Mouse (Mus musculus): ENCODE measurements around the gene Cog3. TPM values are rescaled to one million over a fixed set of nuclear protein-coding genes. Genes with fewer than 3 reads are reported as not detected.
A peak's percentile ranks its signal among the peaks of the same experiment; 100 is the strongest.

Gene Cog3
- polyA plus RNA-seq, 1 experiment from 2014 or later = 14.7 TPM

DNA sequence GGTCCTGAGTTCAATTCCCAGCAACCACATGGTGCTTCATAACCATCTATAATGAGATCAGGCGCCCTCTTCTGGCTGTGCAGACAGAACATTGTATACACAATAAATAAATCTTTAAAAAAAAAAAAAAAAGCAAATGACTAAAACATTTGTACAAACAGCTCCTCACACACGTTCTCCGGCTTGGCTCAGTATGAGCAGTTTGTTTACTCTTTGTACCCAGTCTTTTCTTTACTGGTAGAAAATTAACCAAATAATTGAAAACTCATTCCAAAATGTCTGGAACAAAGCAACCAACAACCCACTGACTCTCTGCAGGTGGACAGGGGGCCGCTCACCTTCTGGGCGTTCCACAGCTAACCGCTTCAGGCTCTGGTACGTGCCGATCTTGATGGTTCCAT, 16.8 kb upstream of the Cog3 start:
- no peaks in the 10 kb centered on the region for H3K36me3 ChIP-seq (ENCODE audit: control insufficient read depth, insufficient read depth, low read length)
- H3K9me3 ChIP-seq (replicated peaks; ENCODE audit: control insufficient read depth, low read length) = no peaks in the 10 kb centered on the region
- H3K27ac ChIP-seq (ENCODE audit: low read depth, low read length) = no peak overlapping the region
- H3K27me3 ChIP-seq (ENCODE audit: control insufficient read depth, insufficient read depth, low read length) = no peaks in the 10 kb centered on the region
- H3K4me1 ChIP-seq (ENCODE audit: control insufficient read depth, insufficient read depth, low read length) = peaks cover 17% of the 10 kb centered on the region
- WGBS (ENCODE audit: insufficient replicate concordance) = 83% methylated on average over 8 of the region's 8 CpGs
- H3K9ac ChIP-seq (ENCODE audit: low read depth, low read length) = no peak overlapping the region
- H3K4me3 ChIP-seq (ENCODE audit: low read depth, low read length) = no peak overlapping the region
- H3K4me2 ChIP-seq = no peak overlapping the region
- ATAC-seq (replicated peaks; ENCODE audit: insufficient number of reproducible peaks, low FRiP score, low TSS enrichment) = no peak

- Histone ChIP-seq H3K36me3 (ENCODE audit: control insufficient read depth, insufficient read depth, low read length) (no peaks in the 10 kb centered on the region), H3K27me3 (ENCODE audit: control insufficient read depth, insufficient read depth, low read length) (no peaks in the 10 kb centered on the region), H3K27ac (ENCODE audit: low read depth, low read length) (no peak overlapping the region), H3K4me1 (ENCODE audit: control insufficient read depth, insufficient read depth, low read length) (peaks cover 17% of the 10 kb centered on the region), H3K9me3 (replicated peaks; ENCODE audit: control insufficient read depth, low read length) (no peaks in the 10 kb centered on the region), H3K4me2 (no peak overlapping the region), H3K9ac (ENCODE audit: low read depth, low read length) (no peak overlapping the region), H3K4me3 (ENCODE audit: low read depth, low read length) (no peak overlapping the region)
- 87% methylated on average over 9 of the region's 9 CpGs for WGBS (ENCODE audit: insufficient replicate concordance)
- ATAC-seq (replicated peaks; ENCODE audit: insufficient number of reproducible peaks, low FRiP score, low TSS enrichment) = no peak
Measured at GRCm38 (mm10) chr14:75769334-75769733, 15.0 kb upstream of the Cog3 start.

- H3K4me2 ChIP-seq = no peak overlapping the region
- 2% methylated on average over 1 of the region's 1 CpGs for WGBS (ENCODE audit: insufficient replicate concordance)
- no peaks in the 10 kb centered on the region for H3K36me3 ChIP-seq (ENCODE audit: control insufficient read depth, insufficient read depth, low read length)
- no peak for ATAC-seq (replicated peaks; ENCODE audit: insufficient number of reproducible peaks, low FRiP score, low TSS enrichment)
- H3K9ac ChIP-seq (ENCODE audit: low read depth, low read length) = no peak overlapping the region
- no peak overlapping the region for H3K27ac ChIP-seq (ENCODE audit: low read depth, low read length)
- no peaks in the 10 kb centered on the region for H3K27me3 ChIP-seq (ENCODE audit: control insufficient read depth, insufficient read depth, low read length)
- no peaks in the 10 kb centered on the region for H3K9me3 ChIP-seq (replicated peaks; ENCODE audit: control insufficient read depth, low read length)
- H3K4me3 ChIP-seq (ENCODE audit: low read depth, low read length) = no peak overlapping the region
- peaks cover 7% of the 10 kb centered on the region for H3K4me1 ChIP-seq (ENCODE audit: control insufficient read depth, insufficient read depth, low read length)
Measured at GRCm38 (mm10) chr14:75768275-75768608, 13.9 kb upstream of the Cog3 start.

GRCm38 (mm10) chr14:75767492-75768274, 13.4 kb upstream of the Cog3 start:
- WGBS (ENCODE audit: insufficient replicate concordance) = 59% methylated on average over 17 of the region's 17 CpGs
- ATAC-seq (replicated peaks; ENCODE audit: insufficient number of reproducible peaks, low FRiP score, low TSS enrichment) = no peak
- Histone ChIP-seq H3K27ac (ENCODE audit: low read depth, low read length) (0 out of 2 replicates have a peak overlapping the region, but pooled peaks have one; percentile 35), H3K4me1 (ENCODE audit: control insufficient read depth, insufficient read depth, low read length) (peaks cover 2% of the 10 kb centered on the region), H3K4me3 (ENCODE audit: low read depth, low read length) (no peak overlapping the region), H3K4me2 (no peak overlapping the region), H3K9me3 (replicated peaks; ENCODE audit: control insufficient read depth, low read length) (no peaks in the 10 kb centered on the region), H3K36me3 (ENCODE audit: control insufficient read depth, insufficient read depth, low read length) (no peaks in the 10 kb centered on the region), H3K9ac (ENCODE audit: low read depth, low read length) (no peak overlapping the region), H3K27me3 (ENCODE audit: control insufficient read depth, insufficient read depth, low read length) (no peaks in the 10 kb centered on the region)

DNA sequence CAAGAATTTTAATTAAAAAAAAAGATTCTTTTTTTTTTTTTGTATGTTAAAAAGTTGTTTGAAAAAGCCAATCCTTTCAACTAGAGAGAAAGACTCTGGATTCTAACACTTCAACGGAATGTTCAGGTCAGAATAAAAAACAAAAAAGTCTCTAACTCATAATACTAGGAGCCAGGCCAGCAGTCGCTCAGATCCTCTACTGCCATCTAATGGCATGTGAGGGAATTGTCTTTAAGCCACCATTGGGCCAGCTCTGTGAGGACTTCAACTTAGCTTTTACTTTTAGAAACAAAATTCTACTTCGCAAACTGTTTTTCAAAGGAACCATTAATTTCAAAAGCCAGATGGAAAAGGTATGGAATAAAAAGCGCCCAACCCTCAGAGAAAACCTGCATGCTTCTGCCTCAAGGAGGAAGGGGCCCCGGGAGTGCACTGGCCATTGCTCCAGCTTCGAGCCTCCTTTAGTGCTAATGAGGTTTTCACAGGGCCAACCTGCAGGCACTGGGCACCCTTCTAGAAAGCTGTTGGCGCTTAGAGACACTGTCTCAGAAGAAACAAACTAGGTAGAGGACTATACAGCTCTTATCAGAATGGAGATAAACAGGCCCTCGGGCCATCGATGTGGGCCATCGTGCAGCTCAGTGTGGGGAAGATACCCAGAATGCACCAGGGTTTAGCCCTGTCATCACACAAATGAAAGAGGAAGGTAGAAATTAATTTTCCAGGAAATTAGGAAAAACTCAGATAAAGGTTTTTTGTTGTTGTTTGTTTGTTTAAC, 6.9 kb upstream of the Cog3 start:
- Histone ChIP-seq H3K9me3 (replicated peaks; ENCODE audit: control insufficient read depth, low read length) (no peaks in the 10 kb centered on the region), H3K4me1 (ENCODE audit: control insufficient read depth, insufficient read depth, low read length) (no peaks in the 10 kb centered on the region), H3K27ac (ENCODE audit: low read depth, low read length) (no peak overlapping the region), H3K4me3 (ENCODE audit: low read depth, low read length) (no peak overlapping the region), H3K27me3 (ENCODE audit: control insufficient read depth, insufficient read depth, low read length) (no peaks in the 10 kb centered on the region), H3K9ac (ENCODE audit: low read depth, low read length) (no peak overlapping the region), H3K36me3 (ENCODE audit: control insufficient read depth, insufficient read depth, low read length) (no peaks in the 10 kb centered on the region), H3K4me2 (no peak overlapping the region)
- 50% methylated on average over 10 of the region's 10 CpGs for WGBS (ENCODE audit: insufficient replicate concordance)
- no peak for ATAC-seq (replicated peaks; ENCODE audit: insufficient number of reproducible peaks, low FRiP score, low TSS enrichment)

DNA sequence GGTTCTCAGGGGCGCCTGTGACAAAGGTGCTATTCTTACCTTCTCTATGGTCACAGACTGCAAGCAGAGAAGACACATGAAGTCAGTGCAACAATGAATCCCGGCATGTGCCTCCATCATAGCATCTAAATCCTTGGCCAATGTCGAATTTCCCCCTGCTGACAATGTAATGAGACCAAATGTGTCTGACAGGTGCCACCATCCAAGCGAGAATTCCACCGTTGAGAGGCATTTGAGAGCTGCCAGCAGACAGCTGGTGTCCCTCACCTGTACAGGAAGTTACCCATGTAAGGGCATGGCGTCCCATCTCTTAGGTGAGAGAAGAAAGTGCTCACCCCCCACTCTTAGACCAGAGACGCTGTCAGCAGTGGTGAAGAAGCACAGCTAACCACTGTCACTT, 4.1 kb upstream of the Cog3 start:
- Histone ChIP-seq H3K9ac (ENCODE audit: low read depth, low read length) (no peak overlapping the region), H3K27me3 (ENCODE audit: control insufficient read depth, insufficient read depth, low read length) (no peaks in the 10 kb centered on the region), H3K4me1 (ENCODE audit: control insufficient read depth, insufficient read depth, low read length) (peaks cover 2% of the 10 kb centered on the region), H3K36me3 (ENCODE audit: control insufficient read depth, insufficient read depth, low read length) (no peaks in the 10 kb centered on the region), H3K4me3 (ENCODE audit: low read depth, low read length) (no peak overlapping the region), H3K9me3 (replicated peaks; ENCODE audit: control insufficient read depth, low read length) (no peaks in the 10 kb centered on the region), H3K4me2 (no peak overlapping the region), H3K27ac (ENCODE audit: low read depth, low read length) (no peak overlapping the region)
- 66% methylated on average over 7 of the region's 7 CpGs for WGBS (ENCODE audit: insufficient replicate concordance)
- no peak for ATAC-seq (replicated peaks; ENCODE audit: insufficient number of reproducible peaks, low FRiP score, low TSS enrichment)

GRCm38 (mm10) chr14:75757821-75758220, 3.5 kb upstream of the Cog3 start:
- no peak overlapping the region for H3K4me3 ChIP-seq (ENCODE audit: low read depth, low read length)
- H3K9ac ChIP-seq (ENCODE audit: low read depth, low read length) = no peak overlapping the region
- no peak for ATAC-seq (replicated peaks; ENCODE audit: insufficient number of reproducible peaks, low FRiP score, low TSS enrichment)
- H3K4me1 ChIP-seq (ENCODE audit: control insufficient read depth, insufficient read depth, low read length) = peaks cover 7% of the 10 kb centered on the region
- WGBS (ENCODE audit: insufficient replicate concordance) = 71% methylated on average over 2 of the region's 2 CpGs
- no peak overlapping the region for H3K27ac ChIP-seq (ENCODE audit: low read depth, low read length)
- no peaks in the 10 kb centered on the region for H3K9me3 ChIP-seq (replicated peaks; ENCODE audit: control insufficient read depth, low read length)
- no peaks in the 10 kb centered on the region for H3K36me3 ChIP-seq (ENCODE audit: control insufficient read depth, insufficient read depth, low read length)
- no peaks in the 10 kb centered on the region for H3K27me3 ChIP-seq (ENCODE audit: control insufficient read depth, insufficient read depth, low read length)
- H3K4me2 ChIP-seq = no peak overlapping the region

- ATAC-seq (replicated peaks; ENCODE audit: insufficient number of reproducible peaks, low FRiP score, low TSS enrichment) = no peak
- WGBS (ENCODE audit: insufficient replicate concordance) = 78% methylated on average over 6 of the region's 6 CpGs
Measured at GRCm38 (mm10) chr14:75756971-75757370, 2.7 kb upstream of the Cog3 start.

More at GRCm38 (mm10) chr14:75756971-75757370, 2.7 kb upstream of the Cog3 start:
- Histone ChIP-seq H3K4me1 (ENCODE audit: control insufficient read depth, insufficient read depth, low read length) (peaks cover 15% of the 10 kb centered on the region), H3K4me2 (no peak overlapping the region), H3K27ac (ENCODE audit: low read depth, low read length) (no peak overlapping the region), H3K4me3 (ENCODE audit: low read depth, low read length) (no peak overlapping the region), H3K36me3 (ENCODE audit: control insufficient read depth, insufficient read depth, low read length) (no peaks in the 10 kb centered on the region), H3K27me3 (ENCODE audit: control insufficient read depth, insufficient read depth, low read length) (no peaks in the 10 kb centered on the region), H3K9me3 (replicated peaks; ENCODE audit: control insufficient read depth, low read length) (no peaks in the 10 kb centered on the region), H3K9ac (ENCODE audit: low read depth, low read length) (no peak overlapping the region)

All from heart, embryonic 11.5 days (tissue).